Mouse (Mus musculus): Measurements from ENCODE around the gene Bahcc1.
A peak's percentile ranks its signal among the peaks of the same experiment; 100 is the strongest.

The Bahcc1 gene

DNA sequence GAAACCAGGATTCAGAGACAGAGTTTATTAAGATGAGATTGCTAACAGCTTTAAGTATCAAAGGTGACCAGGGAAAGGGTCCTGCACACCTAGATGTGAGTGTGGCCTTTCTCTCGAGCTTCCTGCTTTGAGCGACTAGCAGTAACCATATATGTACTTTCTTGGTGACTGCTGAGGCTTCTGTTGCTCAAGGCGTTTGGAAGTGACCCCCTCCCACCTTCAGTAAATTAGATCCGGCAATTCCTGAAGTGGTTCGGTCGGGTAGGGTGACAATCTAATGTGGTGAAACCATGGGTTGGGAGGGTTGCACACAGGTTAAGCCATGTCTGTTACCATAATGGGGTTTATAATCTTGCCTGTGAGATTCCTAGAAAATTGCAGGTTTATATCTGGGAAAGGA, 79.3 kb downstream of the Bahcc1 start:
- no peak for DNase-seq (ENCODE audit: low read depth in 2 of 2, low spot score in 2 of 2)

DNA sequence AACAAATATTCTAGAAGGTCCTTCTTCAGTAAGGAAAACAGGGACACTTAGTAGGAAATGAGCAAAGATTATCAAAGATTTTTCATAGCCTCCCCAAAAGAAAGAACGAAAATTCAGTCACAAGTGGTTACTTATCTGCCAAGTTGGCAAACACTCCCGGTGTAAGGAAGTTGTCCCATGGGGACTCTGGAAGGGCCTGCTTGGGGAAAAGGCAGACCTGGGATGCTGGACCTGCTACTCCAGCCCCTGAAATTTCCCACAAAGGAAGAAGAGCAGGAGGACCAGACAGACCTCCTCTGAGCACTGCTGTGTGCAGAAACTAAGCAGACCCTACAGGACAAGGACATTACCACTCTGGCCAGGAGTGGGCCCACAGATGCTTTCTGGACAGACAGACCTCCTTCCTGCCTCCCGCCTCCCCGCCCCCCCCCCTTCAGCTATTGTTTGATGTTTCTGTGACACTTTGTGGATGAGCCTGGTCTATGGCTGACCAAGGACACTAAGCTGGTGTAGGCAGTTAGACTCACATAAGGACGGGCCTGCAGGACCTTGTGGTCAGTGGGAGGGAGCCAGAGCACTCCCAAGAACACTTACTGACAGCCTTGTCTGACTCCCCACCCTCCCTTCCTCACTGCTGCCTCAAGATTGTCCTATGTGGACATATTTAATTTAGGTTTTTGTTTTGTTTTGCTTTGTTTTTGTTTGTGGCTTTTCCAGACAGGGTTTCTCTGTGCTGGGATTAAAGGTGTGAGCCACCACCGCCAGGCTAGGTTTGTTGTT, 81.3 kb downstream of the Bahcc1 start:
- DNase-seq (ENCODE audit: low read depth in 2 of 2, low spot score in 2 of 2) = no peak

DNA sequence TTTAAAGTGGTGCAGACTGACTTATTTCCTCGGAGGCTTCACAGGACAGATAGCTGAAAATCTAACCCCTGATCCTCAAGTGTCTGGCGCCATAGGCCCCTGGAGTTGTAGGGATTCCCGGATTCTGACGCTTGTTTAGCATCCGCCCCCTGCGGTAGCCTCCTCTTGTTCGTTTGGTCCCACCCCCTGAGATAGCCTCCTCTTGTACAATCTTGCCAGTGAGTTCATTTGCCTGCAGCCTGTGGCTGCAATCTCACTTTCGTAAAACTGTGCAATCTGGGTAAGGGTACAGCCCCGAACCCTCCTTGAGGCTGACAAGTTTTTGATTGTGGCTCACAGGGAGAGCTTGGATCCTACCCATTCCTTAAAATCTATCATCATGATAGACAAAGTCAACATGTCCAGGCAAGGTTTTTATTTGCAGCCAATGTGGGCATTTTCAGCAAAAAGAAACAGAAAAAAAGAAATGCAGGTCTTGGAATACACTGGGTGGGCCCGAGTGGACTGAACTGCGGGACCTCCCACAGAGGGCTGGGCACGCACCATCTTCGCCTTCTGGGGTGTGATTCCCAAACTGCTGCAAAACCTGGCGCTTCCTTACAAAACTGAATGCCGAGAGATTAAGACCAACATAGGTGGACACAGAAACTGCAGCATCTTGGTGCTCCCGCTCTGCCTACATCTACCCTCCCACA, 82.1 kb downstream of the Bahcc1 start:
- DNase-seq (ENCODE audit: low read depth in 2 of 2, low spot score in 2 of 2) = no peak

DNA sequence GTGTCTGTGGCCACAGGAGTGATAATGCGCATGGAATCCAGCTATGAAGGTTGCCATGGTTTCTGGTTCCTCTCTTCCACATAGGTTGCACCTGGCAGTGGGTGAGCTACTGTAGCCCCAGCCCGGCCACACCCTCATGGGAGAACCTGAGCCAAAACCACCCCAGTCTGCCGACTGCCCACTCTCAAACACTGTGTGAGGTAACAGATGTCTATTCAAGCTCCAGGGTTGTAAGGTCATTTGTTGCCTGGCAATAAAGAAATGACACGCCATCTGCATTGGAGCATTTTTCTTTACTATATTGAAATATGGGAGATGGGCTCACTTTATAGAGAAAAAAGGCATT, 82.6 kb downstream of the Bahcc1 start:
- no peak for DNase-seq (ENCODE audit: low read depth in 2 of 2, low spot score in 2 of 2)

DNA sequence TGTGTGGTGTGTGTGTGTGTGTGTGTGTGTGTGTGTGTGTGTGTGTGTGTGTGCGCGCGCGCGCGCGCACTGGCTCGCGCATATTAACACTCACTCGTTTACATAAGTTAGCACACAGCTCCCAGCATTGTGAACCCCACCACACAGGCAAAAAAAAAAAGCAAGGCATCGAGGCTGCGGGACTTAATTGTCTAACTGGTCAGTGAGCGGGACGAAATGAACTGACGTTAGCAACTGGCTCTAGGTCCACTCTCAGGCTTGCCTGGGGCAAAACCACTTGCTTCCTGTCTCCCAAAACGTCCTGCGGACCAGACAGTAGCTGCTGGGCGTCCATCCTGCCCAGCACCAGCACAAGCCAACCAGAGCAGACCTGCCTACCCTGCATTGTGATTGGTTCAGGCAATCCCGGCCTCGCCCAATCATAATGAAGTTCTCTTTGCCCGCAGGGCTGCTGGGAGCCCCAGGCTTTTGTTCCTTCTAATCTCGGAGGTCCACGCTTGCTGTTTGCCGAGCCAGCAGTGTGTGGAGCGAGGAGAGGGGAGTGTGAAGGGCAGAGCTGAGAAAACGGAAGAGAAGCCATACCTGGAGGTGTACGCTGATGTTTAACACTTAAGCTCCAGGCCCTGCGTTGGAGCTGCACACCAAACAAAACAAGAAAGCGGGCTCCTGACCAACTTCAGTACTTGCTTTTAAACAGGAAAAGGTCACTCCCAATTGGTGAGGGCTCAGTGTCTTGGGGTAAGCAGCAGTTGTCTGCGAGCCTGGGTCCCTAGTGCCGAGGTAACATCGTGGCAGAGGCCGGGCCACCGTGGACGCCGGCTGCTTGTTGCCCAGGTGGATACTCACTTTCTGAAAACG, 83.3 kb downstream of the Bahcc1 start:
- peak; percentile 66 to 70 for DNase-seq (ENCODE audit: low read depth in 2 of 2, low spot score in 2 of 2)

DNA sequence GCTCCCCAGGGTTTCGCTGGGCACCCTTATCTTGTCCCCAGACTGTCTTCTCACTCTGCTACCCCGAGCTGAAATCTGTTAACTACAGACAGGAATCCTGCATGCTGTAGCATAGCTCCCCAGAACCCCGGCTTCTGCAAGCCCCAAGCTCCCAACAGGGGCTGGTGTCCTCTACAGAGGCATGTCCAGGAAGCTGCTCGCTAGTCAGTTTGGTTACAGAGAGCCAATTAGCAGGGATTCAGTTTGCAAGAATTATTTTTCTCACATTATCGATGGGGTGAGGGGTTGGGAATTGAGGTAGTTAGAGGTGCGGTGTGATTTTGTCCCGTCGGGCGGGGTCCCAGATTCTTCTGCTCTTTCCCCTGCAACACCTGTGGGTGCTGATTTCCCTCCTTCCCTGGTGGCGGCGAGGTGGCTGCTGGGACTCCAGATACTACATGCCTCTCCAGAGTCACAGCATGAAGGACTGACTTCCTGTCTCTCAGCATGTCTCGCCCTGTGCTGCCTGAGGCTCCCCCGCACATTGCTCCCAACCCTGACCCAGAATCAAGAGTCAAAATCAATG, 84.0 kb downstream of the Bahcc1 start:
- DNase-seq (ENCODE audit: low read depth in 2 of 2, low spot score in 2 of 2) = no peak

DNA sequence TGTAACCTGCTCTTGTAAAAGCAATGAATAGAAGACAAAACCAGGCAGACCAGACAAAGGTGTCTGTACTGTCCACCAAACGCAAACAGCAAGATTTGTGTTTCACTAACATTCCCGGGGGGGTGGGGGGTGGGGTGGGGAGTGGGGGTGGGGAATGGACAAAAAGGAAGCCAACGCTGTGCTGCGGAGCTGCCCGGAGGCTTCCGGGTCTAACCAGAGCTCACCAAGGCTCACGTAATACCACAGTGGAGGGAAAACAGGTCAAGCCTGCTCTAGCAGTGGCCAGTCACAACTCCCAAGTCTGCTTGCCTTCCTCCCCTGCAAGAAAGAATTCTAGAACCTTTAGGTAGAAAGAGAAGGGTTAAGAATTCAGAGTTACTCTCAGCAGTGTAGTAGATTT, 84.7 kb downstream of the Bahcc1 start:
- DNase-seq (ENCODE audit: low read depth in 2 of 2, low spot score in 2 of 2) = no peak

DNA sequence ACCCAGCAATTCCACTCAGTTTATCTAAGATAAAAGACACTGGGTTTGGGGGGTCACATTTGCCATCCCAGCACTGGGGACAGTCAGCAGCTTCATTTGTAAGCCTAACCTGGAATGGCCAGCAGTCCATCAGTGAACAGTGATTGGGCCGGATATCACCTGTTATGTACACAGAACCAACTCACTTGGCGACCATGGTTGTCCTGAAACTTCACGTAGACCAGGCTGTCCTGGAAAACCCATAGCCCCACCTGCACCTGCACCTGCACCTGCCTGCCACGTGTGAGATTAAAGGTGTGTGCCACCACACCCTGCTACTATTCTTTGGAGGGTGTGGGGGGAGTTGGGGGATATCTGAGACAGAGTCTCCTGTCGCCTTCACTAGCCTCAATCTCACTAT, 86.6 kb downstream of the Bahcc1 start:
- DNase-seq (ENCODE audit: low read depth in 2 of 2, low spot score in 2 of 2) = no peak

DNA sequence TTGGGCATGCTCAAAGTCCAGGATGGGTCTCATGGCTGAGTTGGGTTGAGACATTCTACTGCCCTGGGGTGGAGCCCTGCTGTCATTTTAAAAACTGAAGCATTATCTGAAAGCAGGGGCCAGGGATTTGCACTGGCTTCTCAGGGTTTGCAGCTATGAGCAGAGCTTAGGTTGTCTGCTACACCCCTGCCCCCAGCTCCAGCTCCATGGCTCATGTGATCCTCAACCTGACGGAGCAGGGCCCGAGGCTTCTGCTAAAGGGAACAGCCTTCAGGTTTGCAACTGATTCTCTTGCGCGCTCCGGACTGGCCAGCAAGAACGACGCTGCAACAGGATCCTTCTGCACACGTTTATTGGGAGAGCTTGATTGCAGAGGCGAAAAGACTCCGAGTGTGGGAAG, 87.4 kb downstream of the Bahcc1 start:
- DNase-seq (ENCODE audit: low read depth in 2 of 2, low spot score in 2 of 2) = no peak

DNA sequence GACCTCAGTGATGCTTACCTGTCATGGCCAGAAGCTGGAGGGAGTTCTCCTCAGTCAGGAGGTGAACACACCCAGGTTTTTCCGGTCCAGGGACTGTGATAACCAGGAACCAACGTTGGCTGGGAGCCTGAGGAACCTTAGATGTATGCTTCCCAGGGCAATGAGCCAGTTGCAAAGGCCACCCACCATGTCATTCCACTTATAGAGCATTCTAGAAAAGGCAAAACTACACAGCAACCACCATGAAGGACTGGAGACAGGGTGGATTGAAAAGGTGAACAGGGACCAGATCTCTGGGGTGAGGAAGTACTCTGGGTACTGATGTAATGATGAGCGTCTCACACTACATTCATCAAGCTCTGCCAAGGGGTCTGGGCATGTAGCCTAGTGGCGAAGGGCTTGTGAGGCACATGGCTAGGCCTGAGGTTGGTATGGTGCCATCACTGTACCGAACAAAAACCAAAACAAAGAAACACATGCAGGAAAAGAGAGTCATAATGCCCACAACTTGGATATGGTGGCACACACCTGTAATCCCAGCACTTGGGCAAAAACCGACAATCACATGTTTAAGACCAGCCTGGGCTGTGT, 102.8 kb downstream of the Bahcc1 start:
- DNase-seq (ENCODE audit: low read depth in 2 of 2, low spot score in 2 of 2) = no peak

DNA sequence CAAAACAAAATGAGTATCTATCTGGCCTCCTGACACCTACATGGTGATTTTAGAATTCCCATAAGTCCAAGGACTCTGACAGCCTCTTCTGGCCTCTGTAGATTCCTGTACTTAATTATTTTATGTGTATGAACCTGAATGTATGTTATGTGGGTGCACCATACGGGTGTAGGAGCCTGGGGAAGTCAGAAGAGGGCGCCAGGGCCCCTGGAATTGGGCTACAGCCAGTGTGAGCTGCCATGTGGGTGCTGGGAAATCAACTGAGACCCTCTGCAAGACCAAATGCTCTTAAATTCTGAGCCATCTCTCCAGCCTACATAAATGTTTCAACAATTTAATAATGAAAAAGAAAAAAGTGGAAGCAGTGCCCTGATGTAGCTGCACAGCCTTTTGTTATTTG, 104.7 kb downstream of the Bahcc1 start:
- no peak for DNase-seq (ENCODE audit: low read depth in 2 of 2, low spot score in 2 of 2)

DNA sequence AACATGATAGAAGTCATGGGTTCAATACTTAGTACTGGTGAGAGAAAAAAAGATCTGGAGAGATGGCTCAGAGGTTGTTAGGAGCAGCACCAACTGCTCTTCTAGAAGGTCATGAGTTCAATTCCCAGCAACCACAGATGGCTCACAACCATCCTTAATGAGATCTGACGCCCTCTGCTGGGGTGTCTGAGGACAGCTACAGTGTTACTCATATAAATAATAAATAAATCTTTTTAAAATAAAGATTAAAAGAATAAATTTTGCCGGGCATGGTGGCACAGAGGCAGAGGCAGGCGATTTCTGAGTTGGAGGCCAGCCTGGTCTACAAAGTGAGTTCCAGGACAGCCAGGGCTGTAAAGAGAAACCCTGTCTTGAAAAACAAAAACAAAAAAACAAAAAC, 106.0 kb downstream of the Bahcc1 start:
- DNase-seq (ENCODE audit: low read depth in 2 of 2, low spot score in 2 of 2) = no peak

DNA sequence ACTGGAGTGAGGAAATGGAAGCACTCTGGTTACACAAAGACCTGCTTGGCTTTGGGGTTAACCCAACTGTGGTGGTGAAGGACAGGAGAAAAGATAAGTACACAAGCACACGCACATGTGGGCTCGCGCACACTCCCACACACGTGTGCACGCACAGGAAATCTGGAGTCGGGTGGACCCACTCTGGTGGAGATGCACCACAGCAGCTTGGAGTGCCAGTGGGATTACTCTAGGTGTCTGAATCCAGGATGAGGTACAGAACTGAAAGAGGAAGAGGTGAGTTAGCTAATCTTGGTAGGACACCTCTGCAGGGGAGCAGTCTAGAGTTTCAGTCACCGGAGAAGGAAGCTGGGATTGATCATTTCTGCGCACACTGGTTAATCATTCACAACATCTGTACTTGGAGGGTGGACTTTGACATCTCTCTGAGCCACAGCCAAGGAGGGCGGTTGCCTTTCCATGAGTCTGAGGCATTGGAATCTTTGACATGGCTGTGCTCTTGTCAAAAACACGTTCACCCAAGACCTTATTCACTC, 107.3 kb downstream of the Bahcc1 start:
- DNase-seq (ENCODE audit: low read depth in 2 of 2, low spot score in 2 of 2) = no peak

DNA sequence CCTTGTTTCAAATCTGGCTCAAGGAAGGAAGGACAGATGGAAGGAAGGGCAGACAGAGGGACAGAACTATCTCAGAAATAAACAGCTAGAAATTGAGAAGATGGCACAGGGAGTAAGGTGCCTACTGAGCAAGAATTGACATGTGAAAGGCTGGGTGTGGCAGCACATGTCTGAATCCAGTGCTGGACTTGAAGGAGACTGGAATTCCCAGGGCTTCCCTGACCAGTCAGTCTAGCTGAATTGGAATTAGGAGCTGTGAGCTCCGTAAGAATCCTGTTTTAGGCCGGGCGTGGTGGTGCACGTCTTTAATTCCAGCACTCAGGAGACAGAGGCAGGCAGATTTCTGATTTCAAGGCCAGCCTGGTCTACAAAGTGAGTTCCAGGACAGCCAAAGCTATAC, 108.9 kb downstream of the Bahcc1 start:
- no peak for DNase-seq (ENCODE audit: low read depth in 2 of 2, low spot score in 2 of 2)

Measured in CD8-positive naive resting alpha-beta T cell, adult 2 months (primary cell).